Mouse (Mus musculus) cerebellum, adult 2 months (tissue): Measurements from ENCODE around the gene Arsa.

Experiments used
- CTCF ChIP-seq: fragments of 200-500 bp; IDR thresholded peaks from 2 replicates; pipeline ENCODE4 v1.5.1; 2011; ENCODE audit warnings: low read depth, mild to moderate bottlenecking, control low read depth, low read length, moderate library complexity, borderline replicate concordance; ENCODE audit not compliant: insufficient read depth
- POLR2A ChIP-seq: fragments of 200-500 bp; IDR thresholded peaks from 2 replicates; pipeline ENCODE4 v1.6.1; 2011; ENCODE audit warnings: low read length, control low read depth, borderline replicate concordance; ENCODE audit not compliant: insufficient read depth

- peak; percentile 52; the same call in 1 of the 2 replicates for TF ChIP-seq CTCF
- TF ChIP-seq POLR2A: no peak
Observed at GRCm38 (mm10) chr15:89442486-89443070, 34.6 kb downstream of the Arsa start.
